Mouse (Mus musculus) megakaryocyte progenitor cell, adult 5-6 weeks (primary cell): Measurements from ENCODE around the gene Olfr805. TPM values are rescaled to one million over a fixed set of nuclear protein-coding genes. Genes with fewer than 3 reads are reported as not detected.

Experiments
- ATAC-seq: replicated peaks from 2 replicates; pipeline ENCODE4 v1.8.0; 2016; ENCODE audit warnings: mild to moderate bottlenecking, moderate TSS enrichment, inconsistent platforms; ENCODE audit not compliant: poor library complexity
- total RNA-seq, 2 experiments: library from RNA; stranded (forward) in 1 of 2; stranded (reverse) in 1 of 2; fragments of 157-497, 149-512 nt in 1 of 2; fragments of 200-1000 nt in 1 of 2; gene quantifications; 2 replicates each; pipeline versions ENCODE4 v1.2.3 to v1.2.4; 2015 to 2017

Olfr805 gene
- not detected in 2 replicates for total RNA-seq (2015)
- not detected in 2 replicates for total RNA-seq (2017)

GRCm38 (mm10) chr10:129729275-129729674, at the start of gene Olfr805:
TSS of gene Olfr805 (minus strand) at chr10:129729375.
- no peak for ATAC-seq

DNA sequence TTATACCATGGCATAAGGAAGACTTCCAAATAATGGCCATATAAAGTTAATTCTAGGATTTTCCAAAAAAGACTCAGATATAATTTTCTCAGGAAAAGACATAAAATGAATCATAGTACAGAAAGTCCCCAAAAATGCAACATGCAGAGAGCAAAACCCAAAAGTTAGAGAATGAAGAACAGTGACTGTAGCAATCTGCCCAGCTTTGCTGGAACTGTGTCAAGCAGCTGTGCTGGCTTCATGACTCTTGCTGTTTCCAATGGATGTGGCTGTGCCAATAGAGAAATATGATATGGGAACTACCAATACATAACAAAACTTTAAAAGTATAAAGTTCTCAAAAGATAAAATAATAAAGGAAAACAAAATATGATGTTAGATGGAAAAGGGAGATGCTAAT, 48.9 kb upstream of the Olfr805 start:
- no peak for ATAC-seq

GRCm38 (mm10) chr10:129774338-129774737, 45.2 kb upstream of the Olfr805 start, which contains the start of gene Olfr809:
TSS of gene Olfr809 (plus strand) at chr10:129774638.
- no peak for ATAC-seq

DNA sequence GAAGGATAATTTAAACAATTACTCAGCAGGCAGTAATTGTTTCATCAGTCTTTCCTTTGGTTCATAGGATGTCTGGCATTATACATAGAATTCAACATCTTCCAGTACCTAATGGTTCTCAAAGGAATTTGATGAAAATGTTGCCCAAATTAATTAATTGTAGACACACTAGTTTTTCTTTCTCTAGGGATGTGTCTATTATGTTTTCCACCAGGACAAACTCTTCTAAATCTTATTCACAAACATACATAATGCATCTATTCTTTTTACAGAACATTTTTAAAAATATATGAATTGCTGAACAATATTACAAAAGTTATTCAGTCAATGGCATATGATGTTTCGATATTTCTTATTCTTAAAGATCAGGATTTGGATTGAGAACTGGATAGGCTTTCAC, 36.0 kb upstream of the Olfr805 start, which contains the start of gene Olfr808:
TSS of gene Olfr808 (plus strand) at position 301 of the 400 bp plus-strand sequence.
- ATAC-seq, result no peak

GRCm38 (mm10) chr10:129757693-129758092, 28.5 kb upstream of the Olfr805 start, which contains the start of gene Olfr807:
TSS of gene Olfr807 (minus strand) at chr10:129757793.
- no peak for ATAC-seq

DNA sequence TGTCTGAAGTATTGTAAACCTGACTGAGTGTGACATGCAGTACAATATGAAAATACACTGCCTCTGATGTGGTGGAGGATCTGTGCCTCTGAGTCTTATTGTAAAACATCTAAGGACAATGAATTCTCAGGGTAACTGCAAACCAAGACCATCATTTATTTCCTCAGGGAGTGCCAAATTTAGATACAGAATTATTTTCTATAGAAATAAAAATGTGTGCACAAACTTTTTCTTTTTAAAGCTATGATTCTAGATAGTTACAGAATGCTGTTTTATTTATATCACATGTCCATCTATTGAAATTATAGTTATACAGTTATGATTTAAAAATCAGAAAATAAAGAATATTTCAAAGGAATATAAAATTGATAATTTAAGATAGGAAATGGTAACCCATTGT, 12.6 kb upstream of the Olfr805 start, which contains the start of gene Olfr806:
TSS of gene Olfr806 (minus strand) at position 101 of the 400 bp plus-strand sequence.
- no peak for ATAC-seq

DNA sequence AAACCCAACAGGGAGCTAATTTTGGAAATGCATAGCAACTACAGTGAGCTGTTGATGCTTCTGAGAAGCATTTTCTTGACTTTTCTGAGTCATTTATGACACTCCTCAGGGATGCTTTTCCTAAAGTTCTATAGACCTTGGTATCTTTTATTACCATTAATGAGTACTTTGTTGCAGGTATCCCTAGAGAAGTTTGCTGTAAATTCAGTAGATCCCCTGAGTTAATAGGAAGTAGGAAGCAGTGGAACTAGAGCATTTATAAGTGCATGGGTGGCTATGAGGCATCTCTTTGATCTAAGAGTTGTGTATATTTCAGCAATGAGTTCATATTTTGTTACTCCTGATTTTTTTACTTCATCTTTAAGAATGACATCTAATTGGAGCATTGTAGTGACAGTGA, 26.3 kb downstream of the Olfr805 start, which contains the start of gene Olfr804:
TSS of gene Olfr804 (plus strand) at position 301 of the 400 bp plus-strand sequence.
- no peak for ATAC-seq

- ATAC-seq, result no peak
These were observed 35.0 kb downstream of the Olfr805 start, which contains the start of gene Olfr803 for GRCm38 (mm10) chr10:129694186-129694585. TSS of gene Olfr803 (minus strand) at chr10:129694286.

DNA sequence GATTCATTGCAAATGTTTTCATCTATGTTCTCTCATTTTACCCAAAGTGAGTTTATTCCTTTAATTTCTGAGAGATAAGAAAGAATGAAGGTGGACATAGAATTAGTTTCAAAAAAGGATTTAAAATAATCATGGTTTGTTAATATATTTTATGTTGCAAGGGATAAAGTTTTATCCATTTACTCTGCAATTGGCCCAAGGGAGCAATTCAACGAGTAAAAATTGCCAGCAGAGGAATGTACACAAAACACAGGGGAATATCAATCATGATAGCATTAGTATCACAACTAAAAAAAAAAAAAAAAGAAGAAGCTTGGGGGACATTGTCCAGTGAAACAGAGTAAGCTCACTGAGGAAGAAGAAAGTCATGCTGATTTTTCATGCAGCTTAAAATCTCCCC, 41.1 kb downstream of the Olfr805 start, which contains the start of gene Olfr802:
TSS of gene Olfr802 (minus strand) at position 101 of the 400 bp plus-strand sequence.
- no peak for ATAC-seq

DNA sequence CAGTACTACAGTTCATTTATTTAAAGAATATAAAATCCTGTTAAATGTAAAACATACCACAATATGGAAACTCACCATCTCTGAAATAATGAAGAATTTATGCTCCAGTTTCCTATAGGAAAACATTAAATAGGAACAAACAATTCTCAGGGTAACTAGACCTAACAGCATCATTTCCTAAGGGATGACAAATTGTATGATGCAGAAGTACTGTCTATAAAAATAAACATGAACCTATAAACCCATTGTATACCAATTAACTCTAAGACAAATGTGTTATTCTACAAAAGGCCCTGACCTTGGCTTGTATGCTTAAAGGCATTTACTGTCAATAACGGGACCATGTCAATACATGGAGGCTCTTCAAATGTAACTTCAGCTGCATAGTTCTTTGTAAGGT, 55.4 kb downstream of the Olfr805 start, which contains the start of gene Olfr801:
TSS of gene Olfr801 (minus strand) at position 101 of the 400 bp plus-strand sequence.
- no peak for ATAC-seq

Other genes with a start within 250 kb of the Olfr805 start
- not detected in 2 replicates for gene Olfr789, start 244.6 kb downstream of the Olfr805 start, total RNA-seq (2015)
- gene Olfr789, start 244.6 kb downstream of the Olfr805 start, total RNA-seq (2017), result not detected in 2 replicates
- not detected in 2 replicates for gene Olfr790, start 230.9 kb downstream of the Olfr805 start, total RNA-seq (2015)
- gene Olfr790, start 230.9 kb downstream of the Olfr805 start, total RNA-seq (2017), result not detected in 2 replicates
- not detected in 2 replicates for gene Olfr791, start 207.6 kb downstream of the Olfr805 start, total RNA-seq (2015)
- gene Olfr791, start 207.6 kb downstream of the Olfr805 start, total RNA-seq (2017), result not detected in 2 replicates
- gene Olfr792, start 190.2 kb downstream of the Olfr805 start, total RNA-seq (2015), result not detected in 2 replicates
- not detected in 2 replicates for gene Olfr792, start 190.2 kb downstream of the Olfr805 start, total RNA-seq (2017)
- gene Olfr794, start 161.7 kb downstream of the Olfr805 start, total RNA-seq (2015), result not detected in 2 replicates
- not detected in 2 replicates for gene Olfr794, start 161.7 kb downstream of the Olfr805 start, total RNA-seq (2017)
- not detected in 2 replicates for gene Olfr796, start 116.8 kb downstream of the Olfr805 start, total RNA-seq (2015)
- gene Olfr796, start 116.8 kb downstream of the Olfr805 start, total RNA-seq (2017), result not detected in 2 replicates
- gene Olfr798, start 101.4 kb downstream of the Olfr805 start, total RNA-seq (2015), result not detected in 2 replicates
- not detected in 2 replicates for gene Olfr798, start 101.4 kb downstream of the Olfr805 start, total RNA-seq (2017)
- gene Olfr799, start 91.9 kb downstream of the Olfr805 start, total RNA-seq (2015), result not detected in 2 replicates
- gene Olfr799, start 91.9 kb downstream of the Olfr805 start, total RNA-seq (2017), result not detected in 2 replicates
- gene Olfr800, start 71.7 kb downstream of the Olfr805 start, total RNA-seq (2015), result not detected in 2 replicates
- not detected in 2 replicates for gene Olfr800, start 71.7 kb downstream of the Olfr805 start, total RNA-seq (2017)
- gene Olfr801, start 55.5 kb downstream of the Olfr805 start, total RNA-seq (2015), result not detected in 2 replicates
- gene Olfr801, start 55.5 kb downstream of the Olfr805 start, total RNA-seq (2017), result not detected in 2 replicates
- gene Olfr802, start 41.2 kb downstream of the Olfr805 start, total RNA-seq (2015), result not detected in 2 replicates
- not detected in 2 replicates for gene Olfr802, start 41.2 kb downstream of the Olfr805 start, total RNA-seq (2017)
- gene Olfr803, start 35.1 kb downstream of the Olfr805 start, total RNA-seq (2015), result not detected in 2 replicates
- not detected in 2 replicates for gene Olfr803, start 35.1 kb downstream of the Olfr805 start, total RNA-seq (2017)
- gene Olfr804, start 26.2 kb downstream of the Olfr805 start, total RNA-seq (2015), result not detected in 2 replicates
- not detected in 2 replicates for gene Olfr804, start 26.2 kb downstream of the Olfr805 start, total RNA-seq (2017)
- not detected in 2 replicates for gene Olfr806, start 12.5 kb upstream of the Olfr805 start, total RNA-seq (2015)
- not detected in 2 replicates for gene Olfr806, start 12.5 kb upstream of the Olfr805 start, total RNA-seq (2017)
- gene Olfr807, start 28.4 kb upstream of the Olfr805 start, total RNA-seq (2015), result not detected in 2 replicates
- not detected in 2 replicates for gene Olfr807, start 28.4 kb upstream of the Olfr805 start, total RNA-seq (2017)
- gene Olfr808, start 36.1 kb upstream of the Olfr805 start, total RNA-seq (2015), result not detected in 2 replicates
- gene Olfr808, start 36.1 kb upstream of the Olfr805 start, total RNA-seq (2017), result not detected in 2 replicates
- not detected in 2 replicates for gene Olfr809, start 45.3 kb upstream of the Olfr805 start, total RNA-seq (2015)
- gene Olfr809, start 45.3 kb upstream of the Olfr805 start, total RNA-seq (2017), result not detected in 2 replicates
- not detected in 2 replicates for gene Olfr810, start 65.5 kb upstream of the Olfr805 start, total RNA-seq (2015)
- not detected in 2 replicates for gene Olfr810, start 65.5 kb upstream of the Olfr805 start, total RNA-seq (2017)
- not detected in 2 replicates for gene Olfr811, start 75.0 kb upstream of the Olfr805 start, total RNA-seq (2015)
- not detected in 2 replicates for gene Olfr811, start 75.0 kb upstream of the Olfr805 start, total RNA-seq (2017)
- not detected in 2 replicates for gene Olfr812, start 116.7 kb upstream of the Olfr805 start, total RNA-seq (2015)
- gene Olfr812, start 116.7 kb upstream of the Olfr805 start, total RNA-seq (2017), result not detected in 2 replicates
- gene Olfr813, start 126.0 kb upstream of the Olfr805 start, total RNA-seq (2015), result not detected in 2 replicates
- gene Olfr813, start 126.0 kb upstream of the Olfr805 start, total RNA-seq (2017), result not detected in 2 replicates
- not detected in 2 replicates for gene Olfr814, start 150.5 kb upstream of the Olfr805 start, total RNA-seq (2015)
- not detected in 2 replicates for gene Olfr814, start 150.5 kb upstream of the Olfr805 start, total RNA-seq (2017)
- gene Olfr815, start 176.5 kb upstream of the Olfr805 start, total RNA-seq (2015), result not detected in 2 replicates
- not detected in 2 replicates for gene Olfr815, start 176.5 kb upstream of the Olfr805 start, total RNA-seq (2017)
- gene Olfr816, start 186.2 kb upstream of the Olfr805 start, total RNA-seq (2015), result not detected in 2 replicates
- gene Olfr816, start 186.2 kb upstream of the Olfr805 start, total RNA-seq (2017), result not detected in 2 replicates
- not detected in 2 replicates for gene Olfr818, start 219.7 kb upstream of the Olfr805 start, total RNA-seq (2015)
- gene Olfr818, start 219.7 kb upstream of the Olfr805 start, total RNA-seq (2017), result not detected in 2 replicates
- not detected in 2 replicates for gene Olfr819, start 237.9 kb upstream of the Olfr805 start, total RNA-seq (2015)
- gene Olfr819, start 237.9 kb upstream of the Olfr805 start, total RNA-seq (2017), result not detected in 2 replicates
- gene Olfr247, start 246.8 kb upstream of the Olfr805 start, total RNA-seq (2015), result not detected in 2 replicates
- not detected in 2 replicates for gene Olfr247, start 246.8 kb upstream of the Olfr805 start, total RNA-seq (2017)